Mouse (Mus musculus): ENCODE results near the gene Bzw1.

Gene Bzw1

GRCm38 (mm10) chr1:58397731-58398130, 5.0 kb downstream of the Bzw1 start:
- DNase-seq, result no peak

GRCm38 (mm10) chr1:58401396-58401795, 8.7 kb downstream of the Bzw1 start:
- no peak for DNase-seq

GRCm38 (mm10) chr1:58403745-58404144, 11.0 kb downstream of the Bzw1 start:
- DNase-seq, result no peak

- no peak for DNase-seq
Observed at GRCm38 (mm10) chr1:58407321-58407720, 14.6 kb downstream of the Bzw1 start.

GRCm38 (mm10) chr1:58408141-58408540, 15.4 kb downstream of the Bzw1 start:
- no peak for DNase-seq

- DNase-seq, result no peak
Observed at GRCm38 (mm10) chr1:58409553-58410197, 17.0 kb downstream of the Bzw1 start.

- no peak for DNase-seq
Observed at GRCm38 (mm10) chr1:58410198-58410588, 17.5 kb downstream of the Bzw1 start.

GRCm38 (mm10) chr1:58410776-58411175, 18.1 kb downstream of the Bzw1 start:
- DNase-seq, result no peak

- DNase-seq, result no peak
Observed at GRCm38 (mm10) chr1:58415442-58415841, 22.7 kb downstream of the Bzw1 start.

GRCm38 (mm10) chr1:58416048-58416447, 23.4 kb downstream of the Bzw1 start:
- no peak for DNase-seq

- DNase-seq, result no peak
Observed at GRCm38 (mm10) chr1:58420032-58420431, 27.3 kb downstream of the Bzw1 start.

GRCm38 (mm10) chr1:58420961-58421360, 28.3 kb downstream of the Bzw1 start:
- peak; percentile 51 for DNase-seq

- DNase-seq, result no peak
Observed at GRCm38 (mm10) chr1:58422879-58423278, 30.2 kb downstream of the Bzw1 start.

GRCm38 (mm10) chr1:58423371-58424248, 30.9 kb downstream of the Bzw1 start, which contains the start of gene Clk1:
Gene Clk1, minus strand, starts transcription at chr1:58424066.
- DNase-seq, result peak; percentile 99

- no peak for DNase-seq
Observed at GRCm38 (mm10) chr1:58424551-58424950, 31.9 kb downstream of the Bzw1 start.

GRCm38 (mm10) chr1:58444691-58445090, 52.0 kb downstream of the Bzw1 start:
- no peak for DNase-seq

- DNase-seq, result peak; percentile 71
Observed at GRCm38 (mm10) chr1:58445143-58445722, 52.5 kb downstream of the Bzw1 start, which contains the start of the genes Nif3l1 and Ppil3. Gene Nif3l1, plus strand, starts transcription at chr1:58445151. Gene Ppil3, minus strand, starts transcription at chr1:58445486.

GRCm38 (mm10) chr1:58445861-58446260, 53.2 kb downstream of the Bzw1 start:
- no peak for DNase-seq

- DNase-seq, result no peak
Observed at GRCm38 (mm10) chr1:58447766-58448165, 55.1 kb downstream of the Bzw1 start.

- DNase-seq, result no peak
Observed at GRCm38 (mm10) chr1:58448396-58448795, 55.7 kb downstream of the Bzw1 start.

- no peak for DNase-seq
Observed at GRCm38 (mm10) chr1:58454316-58454715, 61.6 kb downstream of the Bzw1 start.
